ENCODE assay signal across 8 mouse cellular contexts in genomic region chr12:74284685-74285054, GRCm38 (mm10). TPM values are rescaled to one million over a fixed set of nuclear protein-coding genes. Genes with fewer than 3 reads are reported as not detected.
DNase-seq lines count a peak whose midpoint lies in the region; ATAC-seq lines count a peak whose summit lies in the region.

No protein-coding gene starts in this region.

- no peak for ATAC-seq in lung, embryonic 15.5 days (ENCODE audit: borderline replicate concordance, extremely low read depth, low FRiP score, low TSS enrichment)
- ATAC-seq in embryonic facial prominence, embryonic 15.5 days (ENCODE audit: insufficient number of reproducible peaks, low FRiP score, low TSS enrichment, low read depth) = no peak
- no peak for ATAC-seq in intestine, embryonic 16.5 days
- peak; percentile 36; the same call in 1 of the 2 replicates for ATAC-seq in neural tube, embryonic 12.5 days (ENCODE audit: low FRiP score, low read depth)
- no peak for ATAC-seq in erythroblast, adult 5-6 weeks (replicated peaks; ENCODE audit: low FRiP score, poor library complexity, severe bottlenecking)

- DNase-seq in lung, postnatal 14 days = no peak
- DNase-seq in urinary bladder, adult 2 months (ENCODE audit: low spot score) = no peak
- DNase-seq in thymus, postnatal 25 days = no peak

- peaks cover 39% of the 10 kb centered on the region for H3K27me3 ChIP-seq in lung, embryonic 15.5 days
- peaks cover 31% of the 10 kb centered on the region for H3K27me3 ChIP-seq in embryonic facial prominence, embryonic 15.5 days
- peaks cover 26% of the 10 kb centered on the region for H3K27me3 ChIP-seq in intestine, embryonic 16.5 days (replicated peaks; ENCODE audit: control insufficient read depth, insufficient read depth, low read length)
- H3K27me3 ChIP-seq in neural tube, embryonic 12.5 days (replicated peaks) = peaks cover 14% of the 10 kb centered on the region

- peaks cover 7% of the 10 kb centered on the region for H3K4me1 ChIP-seq in lung, embryonic 15.5 days
- peaks cover 11% of the 10 kb centered on the region for H3K4me1 ChIP-seq in embryonic facial prominence, embryonic 15.5 days
- H3K4me1 ChIP-seq in intestine, embryonic 16.5 days (ENCODE audit: control insufficient read depth, insufficient read depth, low read length) = peaks cover 4% of the 10 kb centered on the region
- H3K4me1 ChIP-seq in neural tube, embryonic 12.5 days = peaks cover 7% of the 10 kb centered on the region

- H3K4me3 ChIP-seq in lung, embryonic 15.5 days = peak overlapping the region; percentile 35
- peak overlapping the region; percentile 43 for H3K4me3 ChIP-seq in embryonic facial prominence, embryonic 15.5 days (replicated peaks)
- peak overlapping the region; percentile 42; the same call in 1 of the 2 replicates for H3K4me3 ChIP-seq in intestine, embryonic 16.5 days (ENCODE audit: low read length)
- peak overlapping the region; percentile 40 for H3K4me3 ChIP-seq in neural tube, embryonic 12.5 days

- H3K9ac ChIP-seq in lung, embryonic 15.5 days = no peak overlapping the region
- no peak overlapping the region for H3K9ac ChIP-seq in embryonic facial prominence, embryonic 15.5 days
- H3K9ac ChIP-seq in intestine, embryonic 16.5 days (ENCODE audit: low read depth, low read length) = no peak overlapping the region
- H3K9ac ChIP-seq in neural tube, embryonic 12.5 days = 0 out of 2 replicates have a peak overlapping the region, but pooled peaks have one; percentile 17

- H3K27ac ChIP-seq in lung, embryonic 15.5 days = no peak overlapping the region
- no peak overlapping the region for H3K27ac ChIP-seq in embryonic facial prominence, embryonic 15.5 days (replicated peaks)
- H3K27ac ChIP-seq in intestine, embryonic 16.5 days (ENCODE audit: low read length) = no peak overlapping the region
- no peak overlapping the region for H3K27ac ChIP-seq in neural tube, embryonic 12.5 days

- H3K36me3 ChIP-seq in lung, embryonic 15.5 days = no peaks in the 10 kb centered on the region
- H3K36me3 ChIP-seq in embryonic facial prominence, embryonic 15.5 days = no peaks in the 10 kb centered on the region
- H3K36me3 ChIP-seq in intestine, embryonic 16.5 days (ENCODE audit: control insufficient read depth, insufficient read depth, low read length) = no peaks in the 10 kb centered on the region
- no peaks in the 10 kb centered on the region for H3K36me3 ChIP-seq in neural tube, embryonic 12.5 days

- WGBS in lung, embryonic 15.5 days = 3% methylated on average over 11 of the region's 11 CpGs
- WGBS in embryonic facial prominence, embryonic 15.5 days = 7% methylated on average over 11 of the region's 11 CpGs
- WGBS in intestine, embryonic 16.5 days = 7% methylated on average over 11 of the region's 11 CpGs
- WGBS in neural tube, embryonic 12.5 days = 5% methylated on average over 11 of the region's 11 CpGs

- H3K4me2 ChIP-seq in lung, embryonic 15.5 days = peak overlapping the region; percentile 74
- H3K4me2 ChIP-seq in embryonic facial prominence, embryonic 15.5 days (replicated peaks) = peak overlapping the region; percentile 81
- peak overlapping the region; percentile 68 for H3K4me2 ChIP-seq in intestine, embryonic 16.5 days (ENCODE audit: low read depth, low read length)
- H3K4me2 ChIP-seq in neural tube, embryonic 12.5 days (replicated peaks) = peak overlapping the region; percentile 84

- no peaks in the 10 kb centered on the region for H3K9me3 ChIP-seq in lung, embryonic 15.5 days
- H3K9me3 ChIP-seq in embryonic facial prominence, embryonic 15.5 days (replicated peaks) = no peaks in the 10 kb centered on the region
- H3K9me3 ChIP-seq in intestine, embryonic 16.5 days (ENCODE audit: control insufficient read depth, low read length) = no peaks in the 10 kb centered on the region
- no peaks in the 10 kb centered on the region for H3K9me3 ChIP-seq in neural tube, embryonic 12.5 days

RNA-seq across cellular contexts. Expression of gene Gm11042, which starts 31.5 kb away (rescaled TPM):
- polyA plus RNA-seq in lung, embryonic 15.5 days (2015; fragmentation: Nextera tagmentation; extraction: Ambion mirVana) = not detected in 2 replicates
- not detected in 2 replicates for polyA plus RNA-seq in embryonic facial prominence, embryonic 15.5 days (2015; fragmentation: Nextera tagmentation; extraction: Ambion mirVana)
- polyA plus RNA-seq in intestine, embryonic 16.5 days (2015; fragmentation: Nextera tagmentation; extraction: Ambion mirVana) = not detected in 2 replicates
- polyA plus RNA-seq in neural tube, embryonic 12.5 days (2016; fragmentation: Nextera tagmentation; extraction: Ambion mirVana) = not detected in 2 replicates
- not detected in 2 replicates for total RNA-seq in erythroblast, adult 5-6 weeks (2015; ENCODE audit: low replicate concordance)
- total RNA-seq in erythroblast, adult 5-6 weeks (2017; ENCODE audit: low replicate concordance) = not detected in 2 replicates
- not detected in 2 replicates for polyA plus RNA-seq in urinary bladder, adult 2 months (2012; rRNA removed)
